Mouse (Mus musculus) E14TG2a.4 (cell line): ENCODE measurements at regions not wholly inside any gene's neighbourhood (a gene's known extent, or its start where the extent isn't known, plus 50 kb on each side); places are given as distances from the start of the nearest gene placed in this dataset.

ENCODE experiments used
- H3K27me3 ChIP-seq: 2 replicates; pipeline ENCODE4 v1.6.1; 2014; ENCODE audit warnings: low read length, control low read depth; ENCODE audit not compliant: insufficient read depth
- H3K36me3 ChIP-seq: 2 replicates; pipeline ENCODE4 v1.6.1; 2014; ENCODE audit warnings: low read length, control low read depth; ENCODE audit not compliant: insufficient read depth
- H3K4me1 ChIP-seq: replicated peaks from 2 replicates; pipeline ENCODE4 v1.6.1; 2014; ENCODE audit warnings: low read depth, low read length, control low read depth
- H3K4me3 ChIP-seq: replicated peaks from 2 replicates; pipeline ENCODE4 v1.5.1; 2014; ENCODE audit warnings: mild to moderate bottlenecking, low read length
- H3K9me3 ChIP-seq: 2 replicates; pipeline ENCODE4 v1.6.1; 2014; ENCODE audit warnings: low read length, control low read depth
- CTCF ChIP-seq: conservative IDR thresholded peaks from 2 replicates; pipeline ENCODE4 v1.5.1; 2014; ENCODE audit warnings: low read length
- NANOG ChIP-seq: IDR thresholded peaks from 2 replicates; pipeline ENCODE4 v1.6.1; 2014; ENCODE audit warnings: borderline replicate concordance, low read length, mixed read lengths
- POU5F1 ChIP-seq: IDR thresholded peaks from 2 replicates; pipeline ENCODE4 v1.6.1; 2014; ENCODE audit warnings: low read length, borderline replicate concordance

- H3K4me3 ChIP-seq, result no peak overlapping the region
- no peak for TF ChIP-seq POU5F1
- no peak for TF ChIP-seq NANOG
- TF ChIP-seq CTCF, result no peak
- no peaks in the 10 kb centered on the region for H3K9me3 ChIP-seq
These were observed 640.7 kb downstream of the Pard3 start for GRCm38 (mm10) chr8:127704406-127704805.

GRCm38 (mm10) chr8:127706051-127706835, 642.5 kb downstream of the Pard3 start:
- Histone ChIP-seq H3K36me3 (no peaks in the 10 kb centered on the region), H3K4me1 (peaks cover 7% of the 10 kb centered on the region; the same call in 1 of the 2 replicates), H3K4me3 (peak overlapping the region; percentile 37), H3K27me3 (0 out of 2 replicates have a peak, but pooled peaks cover 3% of the 10 kb centered on the region), H3K9me3 (no peaks in the 10 kb centered on the region)
- TF ChIP-seq CTCF, result no peak
- no peak for TF ChIP-seq POU5F1
- no peak for TF ChIP-seq NANOG

More at GRCm38 (mm10) chr8:127704406-127704805, 640.7 kb downstream of the Pard3 start:
- peaks cover 7% of the 10 kb centered on the region; the same call in 1 of the 2 replicates for H3K4me1 ChIP-seq
- no peaks in the 10 kb centered on the region for H3K36me3 ChIP-seq
- H3K27me3 ChIP-seq, result 0 out of 2 replicates have a peak, but pooled peaks cover 3% of the 10 kb centered on the region

DNA sequence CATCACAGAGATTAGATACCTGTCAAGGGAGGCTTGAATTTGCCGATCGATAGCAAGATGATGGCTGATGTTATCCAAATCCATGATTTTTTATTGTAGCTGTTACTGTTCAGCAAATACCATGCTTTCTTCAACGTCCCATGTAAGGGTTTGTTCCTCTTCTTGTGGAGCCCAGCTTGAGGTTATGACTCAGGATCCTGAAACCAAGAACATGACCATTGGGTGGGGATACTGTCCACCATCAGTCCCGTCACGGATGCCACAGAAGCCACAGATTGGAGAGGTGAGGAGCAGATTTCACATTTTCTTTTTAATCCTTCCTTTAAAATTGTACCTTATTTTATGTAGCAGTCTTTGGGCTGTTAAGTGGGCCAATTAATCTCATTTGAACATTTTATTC, 645.7 kb downstream of the Pard3 start:
- no peaks in the 10 kb centered on the region for H3K9me3 ChIP-seq
- TF ChIP-seq CTCF, result no peak
- no peak for TF ChIP-seq NANOG
- TF ChIP-seq POU5F1, result no peak

GRCm38 (mm10) chr8:127715097-127715496, 643.3 kb upstream of the Nrp1 start:
- Histone ChIP-seq H3K4me1 (peaks cover 7% of the 10 kb centered on the region; the same call in 1 of the 2 replicates), H3K27me3 (no peaks in the 10 kb centered on the region), H3K9me3 (no peaks in the 10 kb centered on the region), H3K36me3 (no peaks in the 10 kb centered on the region), H3K4me3 (no peak overlapping the region)
- TF ChIP-seq NANOG, result no peak
- TF ChIP-seq POU5F1, result no peak
- no peak for TF ChIP-seq CTCF

More for the DNA sequence above, 645.7 kb downstream of the Pard3 start:
- Histone ChIP-seq H3K4me3 (no peak overlapping the region), H3K27me3 (0 out of 2 replicates have a peak, but pooled peaks cover 3% of the 10 kb centered on the region), H3K4me1 (peaks cover 4% of the 10 kb centered on the region; the same call in 1 of the 2 replicates), H3K36me3 (no peaks in the 10 kb centered on the region)

GRCm38 (mm10) chr8:127717969-127718368, 640.4 kb upstream of the Nrp1 start:
- no peaks in the 10 kb centered on the region for H3K9me3 ChIP-seq

GRCm38 (mm10) chr8:127719881-127720280, 638.5 kb upstream of the Nrp1 start:
- Histone ChIP-seq H3K4me1 (peaks cover 7% of the 10 kb centered on the region; the same call in 1 of the 2 replicates), H3K36me3 (no peaks in the 10 kb centered on the region), H3K4me3 (no peak overlapping the region), H3K27me3 (no peaks in the 10 kb centered on the region), H3K9me3 (no peaks in the 10 kb centered on the region)
- TF ChIP-seq NANOG, result no peak
- no peak for TF ChIP-seq POU5F1
- no peak for TF ChIP-seq CTCF

More at GRCm38 (mm10) chr8:127717969-127718368, 640.4 kb upstream of the Nrp1 start:
- TF ChIP-seq POU5F1 (no peak), NANOG (no peak), CTCF (no peak)
- Histone ChIP-seq H3K27me3 (no peaks in the 10 kb centered on the region), H3K4me1 (peaks cover 7% of the 10 kb centered on the region; the same call in 1 of the 2 replicates), H3K4me3 (no peak overlapping the region), H3K36me3 (no peaks in the 10 kb centered on the region)

GRCm38 (mm10) chr8:127720593-127721290, 637.7 kb upstream of the Nrp1 start:
- H3K9me3 ChIP-seq, result no peaks in the 10 kb centered on the region
- no peaks in the 10 kb centered on the region for H3K27me3 ChIP-seq
- H3K36me3 ChIP-seq, result no peaks in the 10 kb centered on the region
- TF ChIP-seq NANOG, result no peak
- no peak for TF ChIP-seq POU5F1
- no peak for TF ChIP-seq CTCF
- peaks cover 7% of the 10 kb centered on the region; the same call in 1 of the 2 replicates for H3K4me1 ChIP-seq
- no peak overlapping the region for H3K4me3 ChIP-seq

DNA sequence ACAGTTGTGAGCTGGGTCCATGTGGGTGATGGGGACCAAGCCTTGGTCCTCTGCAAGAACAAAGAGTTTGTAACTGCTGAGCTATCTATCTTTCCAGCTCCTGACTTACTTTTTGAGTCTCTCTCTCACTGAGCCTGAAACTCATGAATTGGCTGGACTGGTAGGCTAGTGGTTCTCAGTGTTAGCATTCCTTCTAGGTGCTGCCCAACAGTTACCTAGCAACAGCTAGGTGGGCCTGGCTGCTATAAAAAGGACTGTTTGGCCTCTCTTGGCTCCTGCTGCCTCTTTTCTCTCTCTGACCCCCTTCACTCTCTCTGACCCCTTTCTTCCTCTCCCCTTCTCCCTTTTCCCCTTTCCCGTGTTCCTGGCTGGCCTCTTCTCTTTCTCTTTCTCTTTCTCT, 636.8 kb upstream of the Nrp1 start:
- no peaks in the 10 kb centered on the region for H3K9me3 ChIP-seq
- TF ChIP-seq POU5F1 (no peak), NANOG (no peak), CTCF (no peak)
- H3K4me3 ChIP-seq, result no peak overlapping the region
- H3K27me3 ChIP-seq, result no peaks in the 10 kb centered on the region
- H3K4me1 ChIP-seq, result peaks cover 7% of the 10 kb centered on the region; the same call in 1 of the 2 replicates
- H3K36me3 ChIP-seq, result no peaks in the 10 kb centered on the region

- no peak for TF ChIP-seq CTCF
- no peak for TF ChIP-seq NANOG
- no peak for TF ChIP-seq POU5F1
- Histone ChIP-seq H3K4me3 (no peak overlapping the region), H3K36me3 (no peaks in the 10 kb centered on the region), H3K27me3 (no peaks in the 10 kb centered on the region), H3K4me1 (no peaks in the 10 kb centered on the region), H3K9me3 (no peaks in the 10 kb centered on the region)
These were observed 624.3 kb upstream of the Nrp1 start for GRCm38 (mm10) chr8:127734059-127734458.
